Mouse (Mus musculus) gastrocnemius, postnatal 10 days (tissue): Measurements from ENCODE around the gene Xrcc4. TPM values are rescaled to one million over a fixed set of nuclear protein-coding genes. Genes with fewer than 3 reads are reported as not detected.
A peak's percentile ranks its signal among the peaks of the same experiment; 100 is the strongest.
"Not testable (repeated sequence)": the region's sequence is repeated elsewhere in the genome, so short reads cannot be mapped to it uniquely, and the experiment has no call there.

ENCODE experiments used
- DNase-seq: peaks from one replicate; pipeline ENCODE4 v3.0.0; 2021; ENCODE audit warnings: mixed read lengths
- long read RNA-seq, 2 experiments: library from polyadenylated mRNA; stranded (forward); transcript quantifications; one replicate each; pipeline ENCODE4 v2.0.0; 2021
- total RNA-seq, 2 experiments: library from RNA; stranded (reverse); gene quantifications; 2 replicates each; pipeline ENCODE4 v1.2.3; 2021

Gene Xrcc4
- total RNA-seq, result 10 to 100 TPM in 1 of 2 experiments, 1 to 10 TPM in 1; 9.5 to 11.4 TPM
- long read RNA-seq, experiment 1, transcript Xrcc4-201 (8 exons, 1,540 nt), result major isoform, 8 of 9 reads
- long read RNA-seq, experiment 1, partial matches to known transcripts, result 0 of 9 reads
- long read RNA-seq, experiment 1, other reads (novel, unspliced or antisense), result 1 of 9 reads
- long read RNA-seq, experiment 2, transcript Xrcc4-201 (8 exons, 1,540 nt), result major isoform, 8 of 8 reads
- long read RNA-seq, experiment 2, partial matches to known transcripts, result 0 of 8 reads
- long read RNA-seq, experiment 2, other reads (novel, unspliced or antisense), result 0 of 8 reads

DNA sequence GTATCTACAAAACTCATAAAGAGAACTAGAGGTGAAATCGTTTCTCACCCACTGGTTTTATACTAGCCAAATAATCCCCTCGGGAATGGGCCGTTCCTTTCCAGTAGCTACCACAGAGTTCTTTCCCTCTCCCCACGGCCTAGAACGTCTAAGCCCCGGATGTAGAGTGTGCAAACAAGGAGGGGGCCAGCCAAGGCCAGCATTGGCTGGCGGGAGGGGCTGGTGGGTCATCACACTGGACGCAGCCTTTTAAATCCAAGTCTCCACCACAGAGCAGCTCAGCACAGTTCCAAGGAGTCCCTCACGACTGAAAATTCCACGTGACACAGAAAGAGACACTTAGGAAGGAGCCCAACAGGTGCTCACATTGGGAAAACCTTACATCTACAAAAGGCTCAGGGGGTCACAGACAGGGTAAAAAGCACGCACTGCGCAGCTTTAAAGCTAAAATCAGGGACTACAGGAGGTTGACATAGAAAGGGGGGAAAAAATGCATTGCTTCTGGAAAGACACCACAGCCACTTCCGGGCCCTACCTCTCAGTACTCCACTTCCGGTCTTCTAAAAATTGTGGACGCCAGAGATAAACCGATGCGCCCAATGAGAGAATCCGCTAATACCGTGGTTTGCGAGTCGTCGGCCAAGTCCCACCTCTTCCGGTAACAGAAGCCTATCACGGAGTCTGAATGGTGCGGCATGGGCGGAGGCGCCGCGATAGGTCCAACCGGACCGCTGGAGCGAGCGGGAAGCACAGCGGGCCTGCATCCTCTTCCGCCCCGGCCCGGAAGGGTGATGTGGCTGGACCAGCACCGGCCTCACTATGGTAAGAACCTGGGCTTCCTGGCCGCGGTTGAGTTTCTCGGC is at the start of gene Xrcc4, which contains the start of gene Tmem167:
Gene Xrcc4 (minus strand): TSS at position 647 of the 863 bp plus-strand sequence.
Gene Tmem167 (plus strand): TSS at position 162 of the 863 bp plus-strand sequence.
- peak; percentile 94 for DNase-seq

DNA sequence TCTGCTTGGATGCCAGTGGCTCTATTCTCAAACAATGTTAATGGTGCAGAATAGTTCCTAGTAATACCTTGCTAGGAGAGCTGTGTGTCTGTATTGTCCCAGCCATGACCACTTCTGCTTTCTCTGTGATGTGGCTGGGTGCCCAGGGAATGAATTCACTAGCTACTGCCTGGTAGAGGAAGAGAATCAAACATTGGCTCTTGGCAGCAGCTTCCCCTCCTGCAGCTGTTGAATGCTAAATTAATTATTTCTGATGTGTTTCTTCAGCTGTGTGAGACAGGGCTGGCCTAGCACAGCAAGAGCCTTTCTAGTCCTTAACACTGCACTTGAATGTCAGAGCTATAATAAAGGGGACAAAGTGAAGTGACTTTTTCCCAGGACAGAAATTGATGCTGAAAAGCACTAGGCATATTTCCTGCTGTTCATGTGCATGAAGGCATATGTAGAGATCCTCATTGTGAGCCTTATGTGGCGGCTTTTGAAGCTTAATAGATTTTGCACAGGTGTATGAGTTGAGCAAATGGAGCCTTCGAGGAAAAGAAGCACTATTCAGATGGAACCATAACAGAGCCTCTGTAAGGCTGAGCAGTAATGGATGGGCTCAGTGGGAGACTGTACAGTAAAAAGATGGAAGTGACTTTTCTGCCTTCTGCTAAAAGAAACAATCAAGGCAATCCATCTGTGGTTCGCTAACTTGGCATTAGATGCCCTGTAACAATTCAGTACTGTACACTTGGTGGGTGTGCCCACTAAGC is 46.9 kb upstream of the Xrcc4 start:
- DNase-seq, result peak; percentile 62

DNA sequence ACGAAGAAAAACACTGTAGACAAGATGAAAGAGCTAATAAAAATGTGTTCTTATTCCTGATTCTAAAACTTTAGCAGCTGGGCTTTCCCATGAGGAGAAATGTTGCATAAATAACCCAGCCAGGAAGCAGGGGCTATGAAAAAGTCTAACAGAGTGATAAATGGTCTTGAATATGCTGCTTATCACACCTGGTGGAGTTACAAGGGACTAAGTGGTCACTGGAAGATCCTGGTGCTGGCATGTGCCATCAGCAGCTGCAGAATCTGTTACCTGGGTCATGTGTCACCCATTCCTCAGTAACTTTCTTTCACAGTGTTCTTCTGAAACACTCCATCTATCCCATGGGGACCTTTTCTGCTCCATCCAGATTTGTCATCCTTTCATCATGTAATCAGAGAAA is 22.3 kb upstream of the Xrcc4 start:
- no peak for DNase-seq

- not testable (repeated sequence) for DNase-seq
Observed at GRCm38 (mm10) chr13:90108746-90109145, 19.3 kb upstream of the Xrcc4 start.

DNA sequence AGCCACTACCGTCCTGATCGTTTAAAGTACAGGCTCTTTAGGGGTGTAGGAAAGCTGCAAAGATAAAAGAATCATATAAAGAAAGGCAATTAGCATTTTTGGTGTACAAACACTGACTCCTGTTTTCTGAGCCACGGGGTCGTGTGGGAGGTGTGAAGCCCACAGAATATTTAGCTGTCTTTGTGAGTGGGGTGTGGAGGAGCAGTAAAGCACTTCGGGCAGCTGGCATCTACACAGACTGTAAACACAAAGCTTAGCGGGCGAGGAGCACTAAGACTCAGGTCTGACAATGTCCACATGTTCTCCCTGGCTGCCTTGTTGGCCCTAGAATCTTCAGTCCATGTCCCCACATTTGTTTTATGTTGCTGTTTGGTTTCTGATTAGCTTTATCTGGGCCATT is 16.7 kb upstream of the Xrcc4 start:
- no peak for DNase-seq

- DNase-seq, result no peak
Observed at GRCm38 (mm10) chr13:90101514-90101913, 12.1 kb upstream of the Xrcc4 start.

DNA sequence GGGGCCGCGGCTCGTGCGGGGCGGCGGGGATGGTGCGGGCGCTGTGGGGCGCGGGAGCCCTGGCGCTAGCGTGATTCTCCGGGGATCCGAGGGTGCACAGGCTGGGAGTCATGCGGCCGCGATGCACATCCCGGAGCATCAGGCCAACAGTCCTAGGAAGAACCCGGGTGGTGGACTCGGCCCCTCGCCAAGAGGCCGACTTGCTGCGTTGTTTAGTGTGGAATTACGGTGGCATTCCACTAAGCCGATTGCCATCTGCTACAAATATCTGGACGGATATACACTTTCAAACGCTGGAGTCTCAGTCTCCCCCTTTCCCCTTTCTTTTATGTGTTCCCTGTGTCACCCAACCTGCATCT is 396 bp upstream of the Xrcc4 start:
- no peak for DNase-seq

- DNase-seq, result no peak
Observed at GRCm38 (mm10) chr13:90061877-90062276, 27.5 kb downstream of the Xrcc4 start.

- DNase-seq, result no peak
Observed at GRCm38 (mm10) chr13:90052408-90052807, 37.0 kb downstream of the Xrcc4 start.

GRCm38 (mm10) chr13:90051735-90052134 is 37.7 kb downstream of the Xrcc4 start:
- DNase-seq, result no peak

DNA sequence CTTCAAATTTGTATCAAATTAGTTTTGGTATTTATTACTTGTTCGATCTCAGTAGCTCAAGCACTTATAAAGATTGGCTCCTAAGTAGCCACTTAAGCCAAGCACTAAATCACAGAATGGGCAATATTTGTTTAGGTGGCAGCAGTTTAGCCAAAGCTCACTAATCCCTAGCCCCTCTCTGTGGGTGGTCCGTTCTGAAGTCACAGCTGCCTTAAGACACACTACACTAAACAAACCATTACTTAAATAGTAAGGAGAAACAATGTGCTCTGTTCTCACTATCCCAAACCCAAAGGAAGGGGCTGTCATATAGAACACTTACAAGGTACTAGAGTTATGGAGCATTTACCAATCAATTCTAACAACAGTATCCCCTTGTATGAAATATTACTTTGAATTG is 49.8 kb downstream of the Xrcc4 start:
- no peak for DNase-seq

DNA sequence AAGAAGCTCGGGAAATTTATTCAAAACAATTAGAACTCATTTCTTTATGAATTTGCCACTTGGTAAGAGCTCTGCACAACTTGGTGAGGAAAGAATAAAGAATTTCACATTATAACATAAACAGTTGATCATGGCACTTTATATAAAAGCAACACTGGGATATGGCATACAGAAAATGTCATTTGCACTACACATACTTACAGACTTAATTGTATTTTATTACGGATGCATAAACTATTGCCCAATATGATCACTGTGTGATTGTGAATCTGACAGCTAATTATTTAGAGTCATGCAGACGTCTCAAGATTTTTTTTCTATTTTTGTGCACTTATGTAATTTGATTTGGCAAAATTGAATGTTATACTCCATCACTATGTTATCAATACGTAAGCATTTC is 56.4 kb downstream of the Xrcc4 start:
- DNase-seq, result no peak

DNA sequence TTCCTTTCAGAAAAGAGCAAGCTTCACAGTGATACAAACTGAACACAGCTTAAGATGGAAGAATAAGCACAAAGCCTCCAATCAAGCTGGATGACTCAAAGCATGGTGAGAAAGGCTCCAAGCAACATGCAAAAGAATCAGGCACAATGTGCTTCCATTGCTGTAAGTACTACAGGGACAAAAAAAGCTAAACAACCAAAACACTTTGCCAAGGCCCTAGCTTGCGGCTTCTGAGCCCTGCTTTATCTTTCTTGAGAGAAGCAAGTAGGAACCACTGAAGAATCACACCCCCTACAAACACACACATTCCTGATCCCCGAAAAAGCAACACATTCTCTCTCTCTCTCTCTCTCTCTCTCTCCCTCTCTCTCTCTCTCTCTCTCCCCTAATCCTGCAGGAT is 56.9 kb downstream of the Xrcc4 start:
- DNase-seq, result no peak

GRCm38 (mm10) chr13:90030911-90031310 is 58.5 kb downstream of the Xrcc4 start:
- no peak for DNase-seq

- DNase-seq, result no peak
Observed at GRCm38 (mm10) chr13:90012620-90013019, 76.8 kb downstream of the Xrcc4 start.

- no peak for DNase-seq
Observed at GRCm38 (mm10) chr13:90012198-90012597, 77.2 kb downstream of the Xrcc4 start.

DNA sequence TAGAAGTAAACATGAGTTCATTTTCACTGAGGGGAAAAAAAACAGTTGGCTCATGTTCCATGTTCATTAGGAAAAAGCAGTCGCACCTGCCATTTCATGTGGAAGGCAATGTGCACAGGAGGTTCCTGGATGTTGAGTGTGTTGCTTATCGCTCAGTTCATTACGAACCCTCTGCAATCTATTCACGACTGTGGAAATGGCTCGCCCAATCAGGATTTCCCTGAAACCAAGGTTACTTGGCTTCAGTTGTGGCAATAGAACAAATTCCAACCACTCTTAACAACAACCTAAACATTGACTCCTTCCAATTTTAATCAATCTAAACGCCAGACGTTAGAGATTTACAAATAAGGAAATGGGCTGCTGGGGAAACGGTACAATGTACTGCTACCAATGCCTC is 78.3 kb downstream of the Xrcc4 start:
- no peak for DNase-seq

DNA sequence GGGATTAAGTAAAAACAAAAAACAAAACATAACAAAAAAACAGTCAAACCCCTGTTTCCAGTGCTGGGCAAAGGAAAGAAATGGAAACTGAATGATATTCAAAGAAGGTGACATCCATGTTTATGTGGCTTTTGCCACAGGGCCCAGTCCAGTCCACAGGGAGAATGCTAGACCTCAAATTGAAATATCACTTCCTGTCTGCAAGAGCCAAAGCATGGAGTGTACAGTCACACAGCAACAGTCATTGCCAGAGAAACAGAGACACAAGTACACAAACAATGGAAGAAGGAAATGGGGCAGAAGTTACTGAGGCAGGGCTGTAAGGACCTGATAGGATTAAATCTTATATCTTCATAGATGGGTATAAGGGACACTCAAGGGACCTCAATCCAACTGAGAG is 79.6 kb downstream of the Xrcc4 start:
- no peak for DNase-seq

DNA sequence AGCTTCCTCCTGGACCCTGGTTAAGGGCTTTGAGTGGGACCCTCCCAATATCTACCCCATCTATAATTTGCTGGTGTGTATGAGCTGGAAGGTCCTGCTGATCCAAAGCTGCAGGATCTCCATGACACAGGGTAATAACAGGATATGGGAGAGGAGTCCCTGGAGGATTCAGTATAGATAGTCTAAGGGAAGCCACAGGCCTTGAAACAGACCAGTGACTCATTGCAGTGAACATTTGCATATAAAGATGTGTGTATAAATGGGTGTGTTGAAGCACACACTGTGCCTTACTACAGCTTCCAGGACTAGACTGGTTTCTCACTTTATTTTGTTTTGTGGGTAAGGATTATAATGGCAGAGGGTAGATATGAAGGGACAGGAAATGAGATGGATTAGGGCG is 83.8 kb downstream of the Xrcc4 start:
- no peak for DNase-seq

DNA sequence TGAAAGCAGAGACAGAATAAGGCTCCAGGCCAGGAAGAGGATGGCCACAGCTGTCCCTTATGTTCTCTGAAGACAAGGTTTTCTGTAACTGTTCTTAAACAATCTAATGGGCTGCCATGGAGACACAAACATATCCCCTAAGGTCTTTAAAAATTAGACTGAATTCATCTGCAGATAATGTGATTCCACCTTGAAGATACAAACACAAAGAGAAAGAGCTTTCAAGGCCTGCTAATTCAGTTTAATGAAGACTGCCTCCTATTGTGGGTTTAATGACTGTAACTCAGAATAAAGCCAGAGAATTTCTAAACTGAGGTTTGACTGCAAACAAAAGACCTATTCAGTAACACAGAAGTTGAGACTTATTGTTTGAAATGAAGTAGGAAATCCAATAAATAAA is 91.9 kb downstream of the Xrcc4 start:
- no peak for DNase-seq

- no peak for DNase-seq
Observed at GRCm38 (mm10) chr13:89986087-89986486, 103.3 kb downstream of the Xrcc4 start.

DNA sequence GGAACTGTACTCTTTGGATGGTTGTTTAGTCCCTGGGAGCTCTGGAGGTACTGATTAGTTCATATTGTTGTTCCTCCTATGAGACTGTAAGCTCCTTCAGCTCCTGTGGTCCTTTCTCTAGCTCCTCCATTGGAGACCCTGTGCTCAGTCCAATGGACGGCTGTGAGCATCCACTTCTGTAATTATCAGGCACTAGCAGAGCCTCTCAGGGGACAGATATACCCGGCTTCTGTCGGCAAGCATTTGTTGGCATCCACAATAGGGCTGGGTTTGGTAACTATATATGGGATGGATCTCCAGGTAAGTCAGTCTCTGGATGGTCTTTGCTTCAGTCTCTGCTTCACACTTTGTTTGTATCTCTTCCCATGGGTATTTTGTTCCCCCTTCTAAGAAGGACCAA is 118.5 kb downstream of the Xrcc4 start:
- no peak for DNase-seq

DNA sequence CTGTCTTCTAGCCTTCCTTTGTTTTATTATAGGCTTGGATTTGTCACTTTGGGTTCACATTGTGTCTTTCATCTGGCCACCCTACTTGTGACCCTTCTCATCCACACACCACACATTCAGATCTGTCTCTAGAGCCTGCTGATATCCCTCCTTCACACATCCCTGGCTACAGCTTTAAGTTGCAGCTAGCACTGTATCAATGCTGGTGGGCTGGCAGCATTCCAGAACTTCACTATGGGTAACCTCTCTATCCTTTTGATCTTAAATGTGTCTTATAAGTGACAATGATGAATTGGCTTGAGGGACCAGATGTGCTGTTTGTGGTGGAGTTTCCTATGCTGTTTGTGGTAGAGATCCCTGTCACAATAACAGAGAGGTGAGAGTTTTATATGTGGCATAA is 120.7 kb downstream of the Xrcc4 start:
- DNase-seq, result no peak
